Mouse (Mus musculus) macrophage (primary cell): ENCODE measurements around the gene Soga3. TPM values are rescaled to one million over a fixed set of nuclear protein-coding genes. Genes with fewer than 3 reads are reported as not detected.

Source experiments
- polyA plus RNA-seq: library from polyadenylated mRNA; stranded (reverse); fragments of 250-400 nt; gene quantifications from 3 replicates; pipeline ENCODE4 v1.2.4, GENCODE M21; 2018; ENCODE audit warnings: inconsistent platforms

Gene Soga3
- polyA plus RNA-seq, 1 experiment from 2014 or later, result not detected

Other genes with a start within 250 kb of the Soga3 start
- not detected in 3 replicates for gene 2310057J18Rik, start 157.5 kb upstream of the Soga3 start, polyA plus RNA-seq
- gene Gm49353, start 55.1 kb downstream of the Soga3 start, polyA plus RNA-seq, result not detected in 3 replicates
- not detected in 3 replicates for gene 9330159F19Rik, start 67.8 kb downstream of the Soga3 start, polyA plus RNA-seq
- 15.5 to 19.7 TPM (median 16.2 TPM) in 3 replicates for gene Echdc1, start 169.3 kb downstream of the Soga3 start, polyA plus RNA-seq
- gene Rnf146, start 218.6 kb downstream of the Soga3 start, polyA plus RNA-seq, result 27.1 to 33.7 TPM (median 31.0 TPM) in 3 replicates